Mouse (Mus musculus) layer of hippocampus, adult 6 months (tissue): Measurements from ENCODE around the gene Grm2. TPM values are rescaled to one million over a fixed set of nuclear protein-coding genes. Genes with fewer than 3 reads are reported as not detected.

Experiments
- long read RNA-seq, 2 experiments: library from polyadenylated mRNA; unstranded; transcript quantifications; one replicate each; pipeline ENCODE4 v2.0.0; 2019 to 2020
- polyA plus RNA-seq: library from polyadenylated mRNA; unstranded; fragments of <200 nt; fragmentation: Nextera tagmentation; gene quantifications from 2 replicates; pipeline ENCODE4 v1.2.3, GENCODE M21; 2021

The Grm2 gene
- 25.8 and 37.1 TPM in 2 replicates for polyA plus RNA-seq
- long read RNA-seq, experiment 1, full-length matches to known transcripts: 1 of 1 reads
- long read RNA-seq, experiment 1, partial matches to known transcripts: 0 of 1 reads
- long read RNA-seq, experiment 1, other reads (novel, unspliced or antisense): 0 of 1 reads
- long read RNA-seq, experiment 2, full-length matches to known transcripts: 11 of 31 reads
- long read RNA-seq, experiment 2, partial matches to known transcripts: 14 of 31 reads
- long read RNA-seq, experiment 2, other reads (novel, unspliced or antisense): 6 of 31 reads

GRCm38 (mm10) chr9:106655884-106656720 lies at the start of gene Grm2:
Gene Grm2 (minus strand): TSS chr9:106656082.

GRCm38 (mm10) chr9:106685249-106686101 lies 29.6 kb upstream of the Grm2 start, which contains the start of gene Tex264:
Gene Tex264 (minus strand): TSS chr9:106685927.

GRCm38 (mm10) chr9:106626282-106626681 lies 29.6 kb downstream of the Grm2 start, which contains the start of gene Iqcf6:
Gene Iqcf6 (plus strand): TSS chr9:106626582.

Other genes starting within 250 kb of the Grm2 start
- 582 and 680 TPM in 2 replicates for gene Rpl29, start 226.6 kb downstream of the Grm2 start, polyA plus RNA-seq
- 7.1 and 10.5 TPM in 2 replicates for gene Acy1, start 217.8 kb downstream of the Grm2 start, polyA plus RNA-seq
- gene Abhd14b, start 208.6 kb downstream of the Grm2 start, polyA plus RNA-seq: 11.8 and 17.3 TPM in 2 replicates
- gene Abhd14a, start 208.4 kb downstream of the Grm2 start, polyA plus RNA-seq: 61.5 and 66.8 TPM in 2 replicates
- gene Pcbp4, start 202.8 kb downstream of the Grm2 start, polyA plus RNA-seq: 59.2 and 69.0 TPM in 2 replicates
- 8.8 and 11.7 TPM in 2 replicates for gene Gpr62, start 190.1 kb downstream of the Grm2 start, polyA plus RNA-seq
- gene Rrp9, start 180.1 kb downstream of the Grm2 start, polyA plus RNA-seq: 23.3 and 24.9 TPM in 2 replicates
- 3.5 and 3.9 TPM in 2 replicates for gene Parp3, start 179.1 kb downstream of the Grm2 start, polyA plus RNA-seq
- not detected in 2 replicates for gene Iqcf1, start 156.1 kb downstream of the Grm2 start, polyA plus RNA-seq
- not detected in 2 replicates for gene Iqcf5, start 141.5 kb downstream of the Grm2 start, polyA plus RNA-seq
- not detected in 2 replicates for gene Iqcf3, start 94.5 kb downstream of the Grm2 start, polyA plus RNA-seq
- gene Iqcf4, start 85.1 kb downstream of the Grm2 start, polyA plus RNA-seq: not detected in 2 replicates
- not detected in 2 replicates for gene Iqcf6, start 29.5 kb downstream of the Grm2 start, polyA plus RNA-seq
- gene Tex264, start 29.8 kb upstream of the Grm2 start, polyA plus RNA-seq: 127 and 145 TPM in 2 replicates
- 2.1 and 2.2 TPM in 2 replicates for gene Rad54l2, start 133.1 kb upstream of the Grm2 start, polyA plus RNA-seq
- gene Dcaf1, start 165.8 kb upstream of the Grm2 start, polyA plus RNA-seq: 5.0 and 6.2 TPM in 2 replicates
- gene Rbm15b, start 231.3 kb upstream of the Grm2 start, polyA plus RNA-seq: 4.0 and 4.1 TPM in 2 replicates
- gene Manf, start 235.9 kb upstream of the Grm2 start, polyA plus RNA-seq: 65.9 and 102 TPM in 2 replicates